Mouse (Mus musculus) heart, adult 2 months (tissue): Measurements from ENCODE around the gene Eps8l1.

Experiments used
- CTCF ChIP-seq: fragments of 200-600 bp; IDR thresholded peaks from 2 replicates; pipeline ENCODE4 v1.8.1; 2022; ENCODE audit warnings: antibody characterized with exemption, mild to moderate bottlenecking, moderate library complexity
- EP300 ChIP-seq: fragments of 200-500 bp; IDR thresholded peaks from 2 replicates; pipeline ENCODE4 v1.6.1; 2011; ENCODE audit warnings: low read depth, low read length, control low read depth; ENCODE audit not compliant: insufficient read depth

- no peak for TF ChIP-seq EP300
- TF ChIP-seq CTCF = no peak
Measured at GRCm38 (mm10) chr7:4496468-4496867, 36.0 kb downstream of the Eps8l1 start.
